Mouse (Mus musculus): ENCODE measurements around the gene Ppih. TPM values are rescaled to one million over a fixed set of nuclear protein-coding genes. Genes with fewer than 3 reads are reported as not detected.

Gene Ppih
- polyA plus RNA-seq, 1 experiment from 2014 or later: 60.5 TPM

- Histone ChIP-seq H3K4me3 (replicated peaks; ENCODE audit: low read length) (no peak overlapping the region), H3K9me3 (ENCODE audit: control insufficient read depth, low read length) (no peaks in the 10 kb centered on the region), H3K27me3 (replicated peaks; ENCODE audit: control insufficient read depth, insufficient read depth, low read length) (no peaks in the 10 kb centered on the region), H3K4me1 (replicated peaks; ENCODE audit: control insufficient read depth, insufficient read depth, low read length) (no peaks in the 10 kb centered on the region), H3K36me3 (ENCODE audit: control insufficient read depth, insufficient read depth) (peaks cover 10% of the 10 kb centered on the region), H3K27ac (ENCODE audit: low read length) (no peak overlapping the region), H3K9ac (replicated peaks; ENCODE audit: low read depth, low read length) (no peak overlapping the region), H3K4me2 (ENCODE audit: low read length) (no peak overlapping the region)
- ATAC-seq: no peak
- WGBS: 81% methylated on average over 13 of the region's 13 CpGs
These were observed 53.7 kb downstream of the Ppih start for GRCm38 (mm10) chr4:119266606-119267005.

GRCm38 (mm10) chr4:119263459-119263858 is 56.9 kb downstream of the Ppih start:
- Histone ChIP-seq H3K27ac (ENCODE audit: low read length) (no peak overlapping the region), H3K27me3 (replicated peaks; ENCODE audit: control insufficient read depth, insufficient read depth, low read length) (no peaks in the 10 kb centered on the region), H3K9ac (replicated peaks; ENCODE audit: low read depth, low read length) (no peak overlapping the region), H3K4me2 (ENCODE audit: low read length) (no peak overlapping the region), H3K4me1 (replicated peaks; ENCODE audit: control insufficient read depth, insufficient read depth, low read length) (no peaks in the 10 kb centered on the region), H3K9me3 (ENCODE audit: control insufficient read depth, low read length) (no peaks in the 10 kb centered on the region), H3K36me3 (ENCODE audit: control insufficient read depth, insufficient read depth) (no peaks in the 10 kb centered on the region; the same call in 1 of the 2 replicates), H3K4me3 (replicated peaks; ENCODE audit: low read length) (no peak overlapping the region)
- WGBS: 80% methylated on average over 3 of the region's 3 CpGs
- no peak for ATAC-seq

GRCm38 (mm10) chr4:119262483-119262882 is 57.9 kb downstream of the Ppih start:
- no peaks in the 10 kb centered on the region for H3K9me3 ChIP-seq (ENCODE audit: control insufficient read depth, low read length)
- H3K4me1 ChIP-seq (replicated peaks; ENCODE audit: control insufficient read depth, insufficient read depth, low read length): no peaks in the 10 kb centered on the region
- H3K27me3 ChIP-seq (replicated peaks; ENCODE audit: control insufficient read depth, insufficient read depth, low read length): no peaks in the 10 kb centered on the region
- no peak overlapping the region for H3K9ac ChIP-seq (replicated peaks; ENCODE audit: low read depth, low read length)
- ATAC-seq: no peak
- 95% methylated on average over 5 of the region's 5 CpGs for WGBS
- H3K4me2 ChIP-seq (ENCODE audit: low read length): no peak overlapping the region
- no peaks in the 10 kb centered on the region for H3K36me3 ChIP-seq (ENCODE audit: control insufficient read depth, insufficient read depth)
- H3K4me3 ChIP-seq (replicated peaks; ENCODE audit: low read length): no peak overlapping the region
- H3K27ac ChIP-seq (ENCODE audit: low read length): no peak overlapping the region

GRCm38 (mm10) chr4:119261087-119261713 is 59.1 kb downstream of the Ppih start:
- 68% methylated on average over 7 of the region's 7 CpGs for WGBS
- H3K27ac ChIP-seq (ENCODE audit: low read length): no peak overlapping the region
- H3K36me3 ChIP-seq (ENCODE audit: control insufficient read depth, insufficient read depth): no peaks in the 10 kb centered on the region
- H3K9me3 ChIP-seq (ENCODE audit: control insufficient read depth, low read length): no peaks in the 10 kb centered on the region
- H3K4me2 ChIP-seq (ENCODE audit: low read length): no peak overlapping the region
- no peaks in the 10 kb centered on the region for H3K27me3 ChIP-seq (replicated peaks; ENCODE audit: control insufficient read depth, insufficient read depth, low read length)
- no peaks in the 10 kb centered on the region for H3K4me1 ChIP-seq (replicated peaks; ENCODE audit: control insufficient read depth, insufficient read depth, low read length)
- H3K9ac ChIP-seq (replicated peaks; ENCODE audit: low read depth, low read length): no peak overlapping the region
- no peak overlapping the region for H3K4me3 ChIP-seq (replicated peaks; ENCODE audit: low read length)
- no peak for ATAC-seq

- no peaks in the 10 kb centered on the region for H3K27me3 ChIP-seq (replicated peaks; ENCODE audit: control insufficient read depth, insufficient read depth, low read length)
- no peak overlapping the region for H3K9ac ChIP-seq (replicated peaks; ENCODE audit: low read depth, low read length)
- no peaks in the 10 kb centered on the region for H3K36me3 ChIP-seq (ENCODE audit: control insufficient read depth, insufficient read depth)
- H3K4me3 ChIP-seq (replicated peaks; ENCODE audit: low read length): no peak overlapping the region
- no peak overlapping the region for H3K4me2 ChIP-seq (ENCODE audit: low read length)
- 84% methylated on average over 15 of the region's 15 CpGs for WGBS
- peaks cover 6% of the 10 kb centered on the region for H3K4me1 ChIP-seq (replicated peaks; ENCODE audit: control insufficient read depth, insufficient read depth, low read length)
- 0 out of 2 replicates have a peak, but pooled peaks have one; percentile 9 for ATAC-seq
- H3K9me3 ChIP-seq (ENCODE audit: control insufficient read depth, low read length): no peaks in the 10 kb centered on the region
- no peak overlapping the region for H3K27ac ChIP-seq (ENCODE audit: low read length)
These were observed 60.7 kb downstream of the Ppih start for GRCm38 (mm10) chr4:119259344-119260254.

- ATAC-seq: no peak
- Histone ChIP-seq H3K4me1 (replicated peaks; ENCODE audit: control insufficient read depth, insufficient read depth, low read length) (peaks cover 17% of the 10 kb centered on the region), H3K27ac (ENCODE audit: low read length) (no peak overlapping the region), H3K9ac (replicated peaks; ENCODE audit: low read depth, low read length) (no peak overlapping the region), H3K4me2 (ENCODE audit: low read length) (no peak overlapping the region), H3K4me3 (replicated peaks; ENCODE audit: low read length) (no peak overlapping the region), H3K27me3 (replicated peaks; ENCODE audit: control insufficient read depth, insufficient read depth, low read length) (no peaks in the 10 kb centered on the region), H3K9me3 (ENCODE audit: control insufficient read depth, low read length) (no peaks in the 10 kb centered on the region), H3K36me3 (ENCODE audit: control insufficient read depth, insufficient read depth) (no peaks in the 10 kb centered on the region)
- 82% methylated on average over 6 of the region's 6 CpGs for WGBS
These were observed 63.3 kb downstream of the Ppih start for GRCm38 (mm10) chr4:119257083-119257482.

- Histone ChIP-seq H3K4me2 (ENCODE audit: low read length) (no peak within 1 kb of the TSS), H3K4me3 (replicated peaks; ENCODE audit: low read length) (no peak within 1 kb of the TSS), H3K36me3 (ENCODE audit: control insufficient read depth, insufficient read depth) (no peaks in the 10 kb centered on the region), H3K27me3 (replicated peaks; ENCODE audit: control insufficient read depth, insufficient read depth, low read length) (no peaks in the 10 kb centered on the region), H3K9ac (replicated peaks; ENCODE audit: low read depth, low read length) (peak within 1 kb of the TSS; percentile 27; the same call in 1 of the 2 replicates), H3K27ac (ENCODE audit: low read length) (peak within 1 kb of the TSS; percentile 48; the same call in 1 of the 2 replicates), H3K4me1 (replicated peaks; ENCODE audit: control insufficient read depth, insufficient read depth, low read length) (peaks cover 17% of the 10 kb centered on the region), H3K9me3 (ENCODE audit: control insufficient read depth, low read length) (no peaks in the 10 kb centered on the region)
- ATAC-seq: no peak
- WGBS: 67% methylated on average over 12 of the region's 12 CpGs
These were observed 65.0 kb downstream of the Ppih start, which contains the start of gene Cldn19 for GRCm38 (mm10) chr4:119255351-119255750. Gene Cldn19 (plus strand): TSS chr4:119255414.

- ATAC-seq: peak; percentile 79
- no peak overlapping the region for H3K4me3 ChIP-seq (replicated peaks; ENCODE audit: low read length)
These were observed 66.2 kb downstream of the Ppih start for GRCm38 (mm10) chr4:119254012-119254618.

More at GRCm38 (mm10) chr4:119254012-119254618, 66.2 kb downstream of the Ppih start:
- no peaks in the 10 kb centered on the region for H3K36me3 ChIP-seq (ENCODE audit: control insufficient read depth, insufficient read depth)
- H3K9me3 ChIP-seq (ENCODE audit: control insufficient read depth, low read length): no peaks in the 10 kb centered on the region
- H3K9ac ChIP-seq (replicated peaks; ENCODE audit: low read depth, low read length): 0 out of 2 replicates have a peak overlapping the region, but pooled peaks have one; percentile 27
- H3K27ac ChIP-seq (ENCODE audit: low read length): peak overlapping the region; percentile 48; the same call in 1 of the 2 replicates
- 9% methylated on average over 9 of the region's 9 CpGs for WGBS
- no peak overlapping the region for H3K4me2 ChIP-seq (ENCODE audit: low read length)
- H3K4me1 ChIP-seq (replicated peaks; ENCODE audit: control insufficient read depth, insufficient read depth, low read length): peaks cover 17% of the 10 kb centered on the region
- no peaks in the 10 kb centered on the region for H3K27me3 ChIP-seq (replicated peaks; ENCODE audit: control insufficient read depth, insufficient read depth, low read length)
